Mouse (Mus musculus) myocyte (in vitro differentiated cells): ENCODE measurements around the gene Snx13. TPM values are rescaled to one million over a fixed set of nuclear protein-coding genes. Genes with fewer than 3 reads are reported as not detected.

Experiments
- H3K27me3 ChIP-seq: one replicate; pipeline ENCODE4 v1.6.1; 2011; ENCODE audit not compliant: control insufficient read depth, insufficient read depth, insufficient read length
- H3K36me3 ChIP-seq: one replicate; pipeline ENCODE4 v1.6.1; 2011; ENCODE audit not compliant: control insufficient read depth, insufficient read depth
- H3K4me2 ChIP-seq: one replicate; pipeline ENCODE4 v1.6.1; 2011; ENCODE audit warnings: low read depth, control low read depth
- H3K4me3 ChIP-seq: one replicate; pipeline ENCODE4 v1.5.1; 2011; ENCODE audit warnings: mild to moderate bottlenecking, control low read depth, moderate library complexity
- H3K79me2 ChIP-seq: one replicate; pipeline ENCODE4 v1.6.1; 2011; ENCODE audit not compliant: control insufficient read depth, insufficient read depth
- H3ac ChIP-seq: one replicate; pipeline ENCODE4 v1.6.1; 2011; ENCODE audit not compliant: control insufficient read depth, insufficient read length
- CEBPB ChIP-seq: IDR thresholded peaks from 2 replicates; pipeline ENCODE4 v1.6.1; 2011; ENCODE audit warnings: mild to moderate bottlenecking, moderate library complexity; ENCODE audit not compliant: poor library complexity, insufficient read depth, severe bottlenecking
- E2F4 ChIP-seq: IDR thresholded peaks from one replicate; pipeline ENCODE4 v1.6.1; 2011; ENCODE audit warnings: mild to moderate bottlenecking, control low read depth, moderate library complexity; ENCODE audit not compliant: insufficient read depth
- MAX ChIP-seq: IDR thresholded peaks from one replicate; pipeline ENCODE4 v1.6.1; 2011; ENCODE audit warnings: low read depth, mild to moderate bottlenecking, control low read depth
- MYOD1 ChIP-seq, 3 experiments: IDR thresholded peaks; one replicate each; pipeline ENCODE4 v1.6.1; 2011; ENCODE audit warnings: control low read depth in 2 of 3, low read depth in 2 of 3, mild to moderate bottlenecking in 2 of 3, moderate library complexity in 1 of 3; ENCODE audit not compliant: insufficient read length in 2 of 3, control insufficient read depth in 1 of 3
- MYOG ChIP-seq, 3 experiments: IDR thresholded peaks; one replicate each; pipeline ENCODE4 v1.6.1; 2011; ENCODE audit warnings: control low read depth in 2 of 3, low read depth in 2 of 3, mild to moderate bottlenecking in 2 of 3; ENCODE audit not compliant: insufficient read length in 2 of 3, control insufficient read depth in 1 of 3, insufficient read depth in 1 of 3
- POLR2A ChIP-seq: IDR thresholded peaks from one replicate; pipeline ENCODE4 v1.6.1; 2011; ENCODE audit warnings: low read depth, mild to moderate bottlenecking, control low read depth, moderate library complexity; ENCODE audit not compliant: insufficient read length
- POLR2AphosphoS2 ChIP-seq: IDR thresholded peaks from one replicate; pipeline ENCODE4 v1.6.1; 2011; ENCODE audit warnings: low read depth, control low read depth; ENCODE audit not compliant: insufficient read length
- REST ChIP-seq: IDR thresholded peaks from one replicate; pipeline ENCODE4 v1.6.1; 2011; ENCODE audit warnings: mild to moderate bottlenecking, control low read depth, moderate library complexity; ENCODE audit not compliant: insufficient read depth, insufficient read length
- SRF ChIP-seq: IDR thresholded peaks from one replicate; pipeline ENCODE4 v1.6.1; 2011; ENCODE audit warnings: low read depth; ENCODE audit not compliant: control insufficient read depth, insufficient read length
- TCF12 ChIP-seq: IDR thresholded peaks from one replicate; pipeline ENCODE4 v1.6.1; 2011; ENCODE audit warnings: mild to moderate bottlenecking, control low read depth; ENCODE audit not compliant: poor library complexity, insufficient read depth, severe bottlenecking
- TCF3 ChIP-seq: IDR thresholded peaks from one replicate; pipeline ENCODE4 v1.6.1; 2011; ENCODE audit warnings: low read depth, control low read depth; ENCODE audit not compliant: insufficient read length
- USF1 ChIP-seq: IDR thresholded peaks from one replicate; pipeline ENCODE4 v1.6.1; 2011; ENCODE audit warnings: low read depth, mild to moderate bottlenecking, control low read depth, moderate library complexity
- polyA plus RNA-seq: library from polyadenylated mRNA; unstranded; fragments of >200 nt; fragmentation: generic; extraction: Trizol; gene quantifications from one replicate; pipeline ENCODE4 v1.2.1, GENCODE M21; 2012; ENCODE audit warnings: missing spikeins

Snx13 gene
- polyA plus RNA-seq, 1 experiment: 7.4 TPM

DNA sequence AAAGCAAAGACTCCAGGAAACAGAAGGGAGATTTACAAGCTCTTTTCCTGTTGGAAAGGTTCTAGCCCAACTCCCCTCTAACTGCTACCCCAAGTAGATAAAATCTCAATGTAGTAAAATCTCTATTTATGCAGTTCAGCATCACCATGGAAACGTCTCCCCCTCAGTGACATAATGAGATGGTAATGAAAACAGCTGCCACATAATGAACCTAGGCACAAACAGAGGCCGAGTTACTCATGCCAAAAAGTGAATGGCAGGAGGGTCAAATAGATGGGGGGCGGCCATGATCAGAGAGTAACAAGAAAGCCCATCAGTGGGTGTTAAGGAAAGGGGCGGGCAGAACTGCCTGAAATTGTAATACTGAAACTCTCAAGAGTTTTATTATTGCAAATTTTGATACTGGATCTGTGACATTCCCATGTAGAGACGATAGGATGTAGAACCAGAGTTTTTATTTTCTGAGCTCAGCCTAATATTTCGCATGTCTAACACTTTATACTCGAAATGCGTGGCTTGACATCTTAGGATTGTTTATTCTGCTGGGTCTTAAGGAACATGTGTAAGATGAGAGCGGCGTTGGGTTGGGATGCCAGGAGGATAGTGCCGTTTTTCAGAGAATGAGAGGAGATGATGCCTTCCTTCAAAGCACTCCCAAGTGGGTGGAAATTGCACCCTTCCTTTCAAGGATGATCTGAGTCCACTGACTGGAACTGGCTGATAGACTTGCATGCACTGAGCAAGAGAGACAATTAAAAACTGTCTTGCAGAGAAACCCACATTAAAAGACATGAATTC lies 38.4 kb upstream of the Snx13 start:
- Histone ChIP-seq H3K4me3 (no peak overlapping the region), H3ac (no peak overlapping the region), H3K36me3 (no peaks in the 10 kb centered on the region), H3K27me3 (no peaks in the 10 kb centered on the region), H3K79me2 (no peaks in the 10 kb centered on the region), H3K4me2 (no peak overlapping the region)
- TF ChIP-seq MAX: no peak

GRCm38 (mm10) chr12:35011462-35011861 lies 35.5 kb upstream of the Snx13 start:
- H3K4me3 ChIP-seq: no peak overlapping the region
- no peaks in the 10 kb centered on the region for H3K36me3 ChIP-seq
- no peak for TF ChIP-seq MYOD1 (IDR thresholded peaks at IDR 0.05; ENCODE audit: control insufficient read depth in 1 of 3, insufficient read length in 2 of 3, low read depth in 2 of 3)
- TF ChIP-seq SRF: no peak
- no peak for TF ChIP-seq TCF12
- no peak for TF ChIP-seq E2F4
- TF ChIP-seq MAX: no peak
- TF ChIP-seq CEBPB: no peak
- no peak for TF ChIP-seq TCF3
- no peak for TF ChIP-seq REST
- TF ChIP-seq MYOG (IDR thresholded peaks at IDR 0.05; ENCODE audit: control insufficient read depth in 1 of 3, insufficient read depth in 1 of 3, insufficient read length in 2 of 3, low read depth in 2 of 3): no peak
- H3K79me2 ChIP-seq: no peaks in the 10 kb centered on the region
- no peaks in the 10 kb centered on the region for H3K27me3 ChIP-seq
- no peak overlapping the region for H3K4me2 ChIP-seq
- no peak overlapping the region for H3ac ChIP-seq

GRCm38 (mm10) chr12:35013950-35014349 lies 33.0 kb upstream of the Snx13 start:
- no peaks in the 10 kb centered on the region for H3K79me2 ChIP-seq
- no peak overlapping the region for H3ac ChIP-seq
- no peaks in the 10 kb centered on the region for H3K27me3 ChIP-seq
- H3K4me2 ChIP-seq: no peak overlapping the region
- H3K36me3 ChIP-seq: no peaks in the 10 kb centered on the region
- TF ChIP-seq MAX: no peak
- TF ChIP-seq MYOG (IDR thresholded peaks at IDR 0.05; ENCODE audit: control insufficient read depth in 1 of 3, insufficient read depth in 1 of 3, insufficient read length in 2 of 3, low read depth in 2 of 3): no peak
- no peak for TF ChIP-seq MYOD1 (IDR thresholded peaks at IDR 0.05; ENCODE audit: control insufficient read depth in 1 of 3, insufficient read length in 2 of 3, low read depth in 2 of 3)
- TF ChIP-seq TCF3: no peak
- no peak for TF ChIP-seq TCF12
- no peak for TF ChIP-seq USF1
- no peak for TF ChIP-seq CEBPB
- no peak for TF ChIP-seq SRF
- no peak overlapping the region for H3K4me3 ChIP-seq

DNA sequence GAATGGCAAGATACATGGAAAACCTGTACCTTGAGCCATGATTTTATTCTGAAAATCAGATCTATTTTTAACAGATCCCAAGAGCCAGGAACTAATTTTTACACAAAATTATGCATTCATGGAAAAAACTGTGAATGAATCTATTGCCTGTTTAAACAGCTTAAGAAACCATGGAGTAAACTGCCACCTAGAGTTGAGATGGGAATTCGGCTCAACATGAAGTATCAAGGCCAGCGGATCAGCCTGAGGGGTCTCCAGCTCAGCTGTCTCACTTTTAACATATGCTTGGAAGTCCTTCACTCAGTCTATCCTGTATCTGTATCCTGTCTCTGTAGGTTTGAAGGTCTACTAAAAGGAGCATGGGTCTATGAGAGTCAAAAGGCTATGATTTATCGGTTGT lies 30.9 kb upstream of the Snx13 start:
- Histone ChIP-seq H3K27me3 (no peaks in the 10 kb centered on the region), H3K4me3 (no peak overlapping the region), H3K36me3 (no peaks in the 10 kb centered on the region), H3K4me2 (no peak overlapping the region), H3K79me2 (no peaks in the 10 kb centered on the region), H3ac (no peak overlapping the region)
- no peak for TF ChIP-seq CEBPB
- TF ChIP-seq MYOG (IDR thresholded peaks at IDR 0.05; ENCODE audit: control insufficient read depth in 1 of 3, insufficient read depth in 1 of 3, insufficient read length in 2 of 3, low read depth in 2 of 3): no peak
- TF ChIP-seq POLR2AphosphoS2: no peak
- no peak for TF ChIP-seq E2F4
- TF ChIP-seq TCF3: no peak
- TF ChIP-seq USF1: no peak
- no peak for TF ChIP-seq MAX
- TF ChIP-seq TCF12: no peak
- TF ChIP-seq MYOD1 (IDR thresholded peaks at IDR 0.05; ENCODE audit: control insufficient read depth in 1 of 3, insufficient read length in 2 of 3, low read depth in 2 of 3): no peak
- no peak for TF ChIP-seq SRF
- no peak for TF ChIP-seq REST
- TF ChIP-seq POLR2A: no peak

DNA sequence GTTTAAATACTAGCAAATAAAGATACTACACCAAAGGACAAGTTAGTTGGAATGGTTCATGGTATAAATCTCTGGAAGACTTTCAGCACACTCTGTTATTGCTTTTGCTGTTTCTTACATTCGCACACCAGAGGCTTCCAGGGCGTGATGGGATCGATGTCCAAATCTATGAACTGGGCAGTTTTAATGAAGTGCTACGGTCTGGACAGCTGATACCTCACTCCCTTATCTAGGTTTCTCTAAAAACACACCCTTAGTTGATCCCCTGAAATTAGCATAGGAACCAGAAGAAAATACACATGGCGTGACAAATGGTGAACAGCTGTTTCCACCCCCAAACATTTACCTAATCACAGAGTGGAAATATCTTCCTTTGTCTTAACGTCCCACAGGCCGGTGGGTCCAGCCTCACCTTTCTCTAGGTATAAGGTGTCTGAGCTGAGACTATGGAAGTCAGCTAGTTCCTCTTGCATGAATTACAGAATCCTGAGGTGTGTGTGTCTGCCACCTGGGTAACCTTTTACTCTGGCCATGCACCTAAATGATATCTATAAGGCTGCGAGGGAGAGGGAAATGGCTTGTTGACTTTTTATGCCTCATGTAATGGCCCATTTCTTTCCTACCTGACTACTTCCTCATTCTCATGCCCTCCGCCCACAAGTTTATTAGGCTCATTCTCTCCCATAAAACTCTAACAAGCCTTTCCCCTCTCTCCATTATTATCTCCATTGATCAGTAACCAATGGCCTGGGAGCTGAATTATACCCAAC lies 30.3 kb upstream of the Snx13 start:
- no peak overlapping the region for H3K4me3 ChIP-seq
- no peak overlapping the region for H3K4me2 ChIP-seq
- TF ChIP-seq POLR2A (no peak), MYOD1 (IDR thresholded peaks at IDR 0.05; ENCODE audit: control insufficient read depth in 1 of 3, insufficient read length in 2 of 3, low read depth in 2 of 3) (no peak), USF1 (no peak), MAX (no peak), REST (no peak), POLR2AphosphoS2 (no peak), TCF12 (no peak), CEBPB (no peak), TCF3 (no peak)
- no peaks in the 10 kb centered on the region for H3K27me3 ChIP-seq
- H3ac ChIP-seq: no peak overlapping the region
- H3K36me3 ChIP-seq: no peaks in the 10 kb centered on the region
- H3K79me2 ChIP-seq: no peaks in the 10 kb centered on the region
